Mouse (Mus musculus): Measurements from ENCODE around the gene Cblc. TPM values are rescaled to one million over a fixed set of nuclear protein-coding genes. Genes with fewer than 3 reads are reported as not detected.

The Cblc gene
- total RNA-seq, 2 experiments from 2014 or later = not detected

- intact Hi-C loops (cut with DNase I) = no loop called here
- no peak for DNase-seq
These were observed 56.3 kb downstream of the Cblc start for GRCm38 (mm10) chr7:19740269-19740668.

- intact Hi-C loops (cut with DNase I) = no loop called here
- no peak for DNase-seq
These were observed 57.8 kb downstream of the Cblc start for GRCm38 (mm10) chr7:19738771-19739170.

GRCm38 (mm10) chr7:19736389-19737057 is 60.1 kb downstream of the Cblc start:
- no peak for DNase-seq
- intact Hi-C loops (cut with DNase I) = no loop called here

GRCm38 (mm10) chr7:19734178-19734666 is 62.4 kb downstream of the Cblc start:
- intact Hi-C loops (cut with DNase I) = no loop called here
- DNase-seq = no peak

Other genes starting within 250 kb of the Cblc start
- gene Ppp1r37, start 233.7 kb downstream of the Cblc start, total RNA-seq (2021) = 10 to 100 TPM; 34.8 to 41.4 TPM
- under 1 TPM; 0.23 to 0.44 TPM for gene Zfp296, start 219.5 kb downstream of the Cblc start, total RNA-seq (2021)
- gene Gemin7, start 219.2 kb downstream of the Cblc start, total RNA-seq (2021) = 10 to 100 TPM; 59.1 to 65.1 TPM
- gene Clasrp, start 192.3 kb downstream of the Cblc start, total RNA-seq (2021) = 10 to 100 TPM; 10.9 to 12.0 TPM
- gene Relb, start 167.4 kb downstream of the Cblc start, total RNA-seq (2021) = 1 to 10 TPM; 5.1 to 6.0 TPM
- 10 to 100 TPM; 39.2 to 45.7 TPM for gene Clptm1, start 131.8 kb downstream of the Cblc start, total RNA-seq (2021)
- under 1 TPM in 1 of 2 experiments, not detected in 1; 0.99 TPM for gene Apoc2, start 118.9 kb downstream of the Cblc start, total RNA-seq (2021)
- gene Gm44805, start 115.4 kb downstream of the Cblc start, total RNA-seq (2021) = not detected
- gene Apoc4, start 115.3 kb downstream of the Cblc start, total RNA-seq (2021) = under 1 TPM in 1 of 2 experiments, not detected in 1; 0.43 TPM
- 1 to 10 TPM in 1 of 2 experiments, under 1 TPM in 1; 0.94 to 1.4 TPM for gene Apoc1, start 104.1 kb downstream of the Cblc start, total RNA-seq (2021)
- gene Apoe, start 97.6 kb downstream of the Cblc start, total RNA-seq (2021) = 10 to 100 TPM; 49.0 to 51.4 TPM
- gene Tomm40, start 81.4 kb downstream of the Cblc start, total RNA-seq (2021) = 10 to 100 TPM; 36.8 to 47.6 TPM
- 1 to 10 TPM; 2.0 to 2.3 TPM for gene Nectin2, start 46.3 kb downstream of the Cblc start, total RNA-seq (2021)
- gene Bcam, start 25.8 kb downstream of the Cblc start, total RNA-seq (2021) = 10 to 100 TPM; 22.0 to 22.6 TPM
- gene Bcl3, start 26.0 kb upstream of the Cblc start, total RNA-seq (2021) = 1 to 10 TPM; 1.1 to 1.5 TPM
- gene Gm19345, start 55.2 kb upstream of the Cblc start, total RNA-seq (2021) = not detected
- gene Ceacam16, start 64.5 kb upstream of the Cblc start, total RNA-seq (2021) = not detected
- not detected for gene Ceacam19, start 91.2 kb upstream of the Cblc start, total RNA-seq (2021)
- 1 to 10 TPM; 4.6 to 7.7 TPM for gene Pvr, start 124.4 kb upstream of the Cblc start, total RNA-seq (2021)
- not detected for gene Igsf23, start 153.9 kb upstream of the Cblc start, total RNA-seq (2021)
- gene Ceacam20, start 168.6 kb upstream of the Cblc start, total RNA-seq (2021) = not detected
- not detected for gene Nlrp9b, start 194.7 kb upstream of the Cblc start, total RNA-seq (2021)